Mouse (Mus musculus) lung, postnatal 4 days (tissue): ENCODE data around the gene Tdgf1.

ENCODE experiments used
- DNase-seq, 2 experiments: peaks; one replicate each; pipeline ENCODE4 v3.0.0; 2021

Gene Tdgf1

GRCm38 (mm10) chr9:110952931-110953549 is 7.1 kb upstream of the Tdgf1 start:
- DNase-seq = no peak

- no peak for DNase-seq
Observed at GRCm38 (mm10) chr9:110952398-110952797, 6.4 kb upstream of the Tdgf1 start.

GRCm38 (mm10) chr9:110951866-110952265 is 5.9 kb upstream of the Tdgf1 start:
- no peak for DNase-seq

- DNase-seq = no peak
Observed at GRCm38 (mm10) chr9:110951397-110951796, 5.4 kb upstream of the Tdgf1 start, which contains the start of gene Lrrc2. Gene Lrrc2 (plus strand): TSS chr9:110951545.

GRCm38 (mm10) chr9:110950109-110950508 is 4.2 kb upstream of the Tdgf1 start:
- DNase-seq = no peak

GRCm38 (mm10) chr9:110948813-110949310 is 2.9 kb upstream of the Tdgf1 start:
- DNase-seq = no peak

GRCm38 (mm10) chr9:110947900-110948299 is 1.9 kb upstream of the Tdgf1 start:
- DNase-seq = no peak

GRCm38 (mm10) chr9:110947261-110947661 is 1.3 kb upstream of the Tdgf1 start:
- DNase-seq = no peak

GRCm38 (mm10) chr9:110946548-110947044 is 638 bp upstream of the Tdgf1 start:
- peak in 1 of 2 experiments; percentile 15 for DNase-seq

- no peak for DNase-seq
Observed at GRCm38 (mm10) chr9:110945343-110945742, 615 bp downstream of the Tdgf1 start.

- peak in 1 of 2 experiments; percentile 16 for DNase-seq
Observed at GRCm38 (mm10) chr9:110944265-110944664, 1.7 kb downstream of the Tdgf1 start.

GRCm38 (mm10) chr9:110937506-110938490 is 8.2 kb downstream of the Tdgf1 start:
- DNase-seq = no peak

- no peak for DNase-seq
Observed at GRCm38 (mm10) chr9:110935941-110936340, 10.0 kb downstream of the Tdgf1 start.

GRCm38 (mm10) chr9:110933850-110934437 is 12.0 kb downstream of the Tdgf1 start:
- DNase-seq = no peak

- DNase-seq = no peak
Observed at GRCm38 (mm10) chr9:110931573-110931972, 14.4 kb downstream of the Tdgf1 start.

- peak; percentile 73 to 83 for DNase-seq
Observed at GRCm38 (mm10) chr9:110922759-110923158, 23.2 kb downstream of the Tdgf1 start.

GRCm38 (mm10) chr9:110920665-110921419 is 25.1 kb downstream of the Tdgf1 start:
- DNase-seq = peak; percentile 35 to 54

- no peak for DNase-seq
Observed at GRCm38 (mm10) chr9:110916786-110917185, 29.2 kb downstream of the Tdgf1 start, which contains the start of gene Fam240a. Gene Fam240a (minus strand): TSS chr9:110916861.

- no peak for DNase-seq
Observed at GRCm38 (mm10) chr9:110915466-110915865, 30.5 kb downstream of the Tdgf1 start.

GRCm38 (mm10) chr9:110914631-110915236 is 31.2 kb downstream of the Tdgf1 start:
- DNase-seq = no peak

- DNase-seq = no peak
Observed at GRCm38 (mm10) chr9:110909371-110909967, 36.5 kb downstream of the Tdgf1 start.
